27 mouse cellular contexts compared by ENCODE assay signal in the genomic region with DNA sequence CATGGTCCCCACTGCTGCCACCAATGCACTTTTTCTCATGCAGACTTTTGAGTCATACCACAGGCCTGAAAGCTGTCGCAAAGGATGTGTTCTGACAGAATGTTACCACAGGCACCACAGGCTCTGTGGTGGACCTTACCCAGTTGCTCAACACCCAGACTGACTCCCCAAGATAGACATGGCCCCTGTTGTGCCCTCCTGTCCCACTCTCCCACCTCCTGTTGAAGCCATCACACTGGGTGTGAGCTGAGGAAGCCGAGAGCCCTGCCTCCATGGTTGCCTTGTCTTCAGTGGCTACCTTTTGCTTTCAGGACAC.
A peak's percentile ranks its signal among the peaks of the same experiment; 100 is the strongest.
DNase-seq lines count a peak whose midpoint lies in the region; ATAC-seq lines count a peak whose summit lies in the region.
"Had no signal": no experiment of that assay in that cellular context is flagged by ENCODE, and none has a peak within 500 bp of the region (broad histone marks: within the 10 kb centered on the region; RNA-seq: fewer than 3 reads in every experiment).

No protein-coding gene starts in this region.

- 0 out of 2 replicates have a peak overlapping the region, but pooled peaks have one; percentile 8 for H3K9ac ChIP-seq in hindbrain, embryonic 13.5 days
- no peak overlapping the region for H3K9ac ChIP-seq in forebrain, embryonic 15.5 days (replicated peaks)
- H3K9ac ChIP-seq: embryonic facial prominence, embryonic 15.5 days; heart, embryonic 12.5 days; kidney, embryonic 15.5 days; midbrain, embryonic 12.5 days; stomach, embryonic 15.5 days had no signal

- H3K79me2 ChIP-seq in macrophage (ENCODE audit: inconsistent target): peaks cover 92% of the 10 kb centered on the region

- H3K27me3 ChIP-seq in hindbrain, embryonic 13.5 days: no peaks in the 10 kb centered on the region
- H3K27me3 ChIP-seq in hindbrain, embryonic 10.5 days (ENCODE audit: insufficient read depth, poor library complexity, severe bottlenecking): no peaks in the 10 kb centered on the region
- no peaks in the 10 kb centered on the region for H3K27me3 ChIP-seq in forebrain, embryonic 15.5 days
- H3K27me3 ChIP-seq: embryonic facial prominence, embryonic 15.5 days; heart, embryonic 12.5 days; kidney, embryonic 15.5 days; stomach, embryonic 15.5 days had no signal

- H3K36me3 ChIP-seq in hindbrain, embryonic 13.5 days: peaks cover 2% of the 10 kb centered on the region; the same call in 1 of the 2 replicates
- H3K36me3 ChIP-seq in hindbrain, embryonic 10.5 days: 0 out of 2 replicates have a peak, but pooled peaks cover 5% of the 10 kb centered on the region
- no peaks in the 10 kb centered on the region for H3K36me3 ChIP-seq in forebrain, embryonic 15.5 days
- no peaks in the 10 kb centered on the region for H3K36me3 ChIP-seq in macrophage (ENCODE audit: inconsistent target)
- H3K36me3 ChIP-seq: embryonic facial prominence, embryonic 15.5 days; heart, embryonic 12.5 days; midbrain, embryonic 12.5 days; stomach, embryonic 15.5 days had no signal

- H3K9me3 ChIP-seq in hindbrain, embryonic 13.5 days: no peaks in the 10 kb centered on the region
- H3K9me3 ChIP-seq in hindbrain, embryonic 10.5 days: no peaks in the 10 kb centered on the region
- no peaks in the 10 kb centered on the region for H3K9me3 ChIP-seq in forebrain, embryonic 15.5 days
- H3K9me3 ChIP-seq: embryonic facial prominence, embryonic 10.5 days; embryonic facial prominence, embryonic 15.5 days; heart, embryonic 12.5 days; kidney, embryonic 15.5 days; midbrain, embryonic 12.5 days; stomach, embryonic 15.5 days had no signal

- no peak overlapping the region for H3K4me3 ChIP-seq in hindbrain, embryonic 13.5 days
- no peak overlapping the region for H3K4me3 ChIP-seq in hindbrain, embryonic 10.5 days
- H3K4me3 ChIP-seq in forebrain, embryonic 15.5 days: no peak overlapping the region
- no peak overlapping the region for H3K4me3 ChIP-seq in macrophage (ENCODE audit: inconsistent target)
- H3K4me3 ChIP-seq: embryonic facial prominence, embryonic 10.5 days; embryonic facial prominence, embryonic 15.5 days; heart, embryonic 12.5 days; kidney, embryonic 15.5 days; midbrain, embryonic 12.5 days; stomach, embryonic 15.5 days had no signal

- no peak for ATAC-seq in hindbrain, embryonic 13.5 days (ENCODE audit: low FRiP score)
- no peak for ATAC-seq in forebrain, embryonic 15.5 days (replicated peaks)
- ATAC-seq: CD4-positive, CD25-positive, alpha-beta regulatory T cell, adult 4 months; hindbrain, embryonic 16.5 days; lung, postnatal 0 days had no signal

- DNase-seq in hindbrain, embryonic 10.5 days (ENCODE audit: low spot score): no peak
- peak; percentile 90 for DNase-seq in 416B (ENCODE audit: low read depth)
- no peak for DNase-seq in spleen, postnatal 36 days (ENCODE audit: low spot score in 2 of 2)
- no peak for DNase-seq in cerebellum, postnatal 25 days
- DNase-seq in kidney, postnatal 4 days: no peak
- DNase-seq: adrenal gland, postnatal 25 days; cerebellum, adult 11-12 months; cerebellum, adult 9-11 months; gastrocnemius, postnatal 25 days; heart, adult 18-20 months; heart, postnatal 4 days; kidney, adult 18-20 months; kidney, postnatal 25 days; layer of hippocampus, adult 9-11 months; lung, adult 18-20 months had no signal

- H3K4me2 ChIP-seq in hindbrain, embryonic 13.5 days: no peak overlapping the region
- no peak overlapping the region for H3K4me2 ChIP-seq in forebrain, embryonic 15.5 days (replicated peaks)
- H3K4me2 ChIP-seq: embryonic facial prominence, embryonic 15.5 days; heart, embryonic 12.5 days; kidney, embryonic 15.5 days; midbrain, embryonic 12.5 days; stomach, embryonic 15.5 days had no signal

- peaks cover 43% of the 10 kb centered on the region for H3K4me1 ChIP-seq in hindbrain, embryonic 13.5 days (replicated peaks)
- H3K4me1 ChIP-seq in hindbrain, embryonic 10.5 days (replicated peaks): peaks cover 9% of the 10 kb centered on the region; the same call in 1 of the 2 replicates
- H3K4me1 ChIP-seq in forebrain, embryonic 15.5 days: peaks cover 33% of the 10 kb centered on the region

- WGBS in hindbrain, embryonic 13.5 days: 91% methylated on average over 2 of the region's 2 CpGs
- WGBS in hindbrain, embryonic 10.5 days: 84% methylated on average over 2 of the region's 2 CpGs
- 52% methylated on average over 2 of the region's 2 CpGs for WGBS in forebrain, embryonic 15.5 days
- WGBS in macrophage (ENCODE audit: missing documents): 30% methylated on average over 2 of the region's 2 CpGs

- 0 out of 2 replicates have a peak overlapping the region, but pooled peaks have one; percentile 5 for H3K27ac ChIP-seq in hindbrain, embryonic 13.5 days
- H3K27ac ChIP-seq in hindbrain, embryonic 10.5 days: no peak overlapping the region
- H3K27ac ChIP-seq in forebrain, embryonic 15.5 days (replicated peaks): peak overlapping the region; percentile 62
- peak overlapping the region; percentile 35 for H3K27ac ChIP-seq in macrophage
- H3K27ac ChIP-seq: embryonic facial prominence, embryonic 10.5 days; embryonic facial prominence, embryonic 15.5 days; kidney, embryonic 15.5 days; midbrain, embryonic 12.5 days; stomach, embryonic 15.5 days had no signal
